Mouse (Mus musculus) B cell, adult 2 months (primary cell): ENCODE results near the gene Gdf9.
"Not testable (repeated sequence)": the region's sequence is repeated elsewhere in the genome, so short reads cannot be mapped to it uniquely, and the experiment has no call there.

ENCODE experiments used
- DNase-seq, 2 experiments: peaks; one replicate each; pipeline ENCODE4 v3.0.0; 2022

The Gdf9 gene

DNA sequence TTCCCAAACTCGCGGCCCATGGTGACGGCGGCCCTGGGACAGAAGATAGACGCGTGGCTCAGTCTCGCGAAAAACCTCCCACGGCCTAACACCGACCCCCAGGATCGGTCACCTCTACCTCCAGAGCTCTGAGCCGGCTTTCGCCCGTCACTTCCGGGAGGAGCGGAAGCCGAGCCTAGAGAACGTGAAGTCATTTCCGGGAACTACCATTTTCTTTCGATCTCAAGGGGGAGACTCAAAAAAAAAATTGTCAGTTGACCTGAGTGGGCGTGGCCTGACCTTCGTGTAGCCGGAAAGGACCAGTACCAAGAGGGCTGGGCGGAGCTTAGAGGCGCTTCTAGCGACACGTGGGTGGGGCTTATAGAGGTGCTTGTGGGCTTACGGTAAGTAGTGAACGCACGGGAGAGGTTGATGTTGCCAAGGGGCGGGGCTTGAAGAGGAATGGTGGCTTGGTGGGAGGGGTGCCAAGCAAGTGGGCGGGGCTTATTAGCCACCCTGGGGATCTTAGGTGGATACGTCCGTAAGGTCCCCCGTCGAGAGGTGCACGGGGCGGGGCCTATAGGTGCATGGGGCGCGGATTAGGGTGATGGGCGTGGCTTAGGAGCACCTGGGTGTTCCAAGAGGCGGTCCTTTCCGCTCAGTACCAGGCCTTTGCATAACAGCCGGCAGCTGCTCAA is at the start of gene Gdf9, which contains the start of gene Uqcrq:
Gene Gdf9, plus strand, starts transcription at position 354 of the 677 bp plus-strand sequence.
Gene Uqcrq, minus strand, starts transcription at position 162 of the 677 bp plus-strand sequence.
- DNase-seq, result peak; percentile 99 to 100

DNA sequence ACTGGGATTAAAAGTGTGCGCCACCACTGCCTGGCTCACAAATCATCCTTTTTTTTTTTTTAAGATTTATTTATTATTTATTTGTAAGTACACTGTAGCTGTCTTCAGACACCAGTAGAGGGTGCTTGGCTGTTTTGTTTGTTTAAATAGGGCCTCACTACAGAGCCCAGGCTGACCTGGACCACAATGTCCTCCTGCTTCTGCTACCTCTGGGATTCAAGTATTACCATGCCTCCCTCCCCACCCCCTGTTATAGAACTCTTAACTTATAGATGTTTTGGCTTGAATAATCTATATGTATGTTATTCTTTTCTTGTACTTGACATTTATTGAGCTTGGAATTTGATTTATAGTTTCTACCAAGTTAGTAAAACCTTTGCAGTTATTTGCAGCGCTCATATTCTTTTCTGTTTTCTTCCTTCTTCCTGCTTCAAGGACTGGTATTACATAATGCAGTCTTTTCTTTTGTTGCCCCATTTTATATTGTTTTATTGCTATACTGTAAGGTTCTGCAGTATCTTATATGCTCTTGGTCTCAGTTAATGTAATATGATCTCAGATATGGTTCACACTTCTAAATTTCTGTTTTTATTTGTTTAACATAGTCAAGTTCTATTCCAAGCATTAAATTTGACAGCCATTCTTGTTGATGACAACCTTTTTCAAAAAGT is 46.9 kb upstream of the Gdf9 start:
- DNase-seq, result no peak

DNA sequence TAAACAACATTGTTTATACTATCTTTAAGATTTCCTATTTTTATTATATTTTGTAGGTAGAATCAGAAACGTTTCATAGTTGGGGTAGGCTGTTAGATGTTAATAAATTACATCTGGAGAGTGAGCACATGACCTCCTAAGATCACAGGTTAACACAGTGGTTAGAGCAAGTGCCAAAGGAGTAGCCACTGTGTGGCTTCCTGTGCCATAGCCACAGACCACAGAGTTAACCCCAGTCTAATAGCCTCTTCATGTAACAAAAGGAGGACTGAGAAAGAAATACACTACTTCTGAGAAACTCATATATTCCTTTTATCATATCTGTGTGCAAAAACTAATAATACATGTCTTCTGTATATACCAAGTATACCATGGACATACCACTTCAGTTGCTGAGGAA is 37.0 kb upstream of the Gdf9 start:
- DNase-seq, result no peak

DNA sequence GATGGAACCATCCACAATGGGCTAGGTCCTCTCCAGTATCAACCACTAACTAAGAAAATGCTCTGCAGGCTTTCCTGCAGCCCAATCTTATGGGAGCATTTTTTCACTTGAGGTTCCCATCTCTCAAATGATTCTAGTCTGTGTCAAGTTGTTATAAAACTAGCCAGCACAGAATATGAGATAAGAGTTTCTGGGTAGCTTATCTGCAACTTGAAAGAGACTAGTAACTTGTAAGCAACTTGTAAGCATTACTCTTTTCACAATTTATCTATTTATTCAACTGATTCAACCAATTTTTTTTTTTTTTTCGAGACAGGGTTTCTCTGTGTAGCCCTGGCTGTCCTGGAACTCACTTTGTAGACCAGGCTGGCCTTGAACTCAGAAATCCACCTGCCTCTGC is 27.2 kb upstream of the Gdf9 start:
- no peak for DNase-seq

- DNase-seq, result peak in 1 of 2 experiments; percentile 18
Measured at GRCm38 (mm10) chr11:53411738-53412137, 19.1 kb upstream of the Gdf9 start.

- no peak for DNase-seq
Measured at GRCm38 (mm10) chr11:53413871-53414270, 17.0 kb upstream of the Gdf9 start.

DNA sequence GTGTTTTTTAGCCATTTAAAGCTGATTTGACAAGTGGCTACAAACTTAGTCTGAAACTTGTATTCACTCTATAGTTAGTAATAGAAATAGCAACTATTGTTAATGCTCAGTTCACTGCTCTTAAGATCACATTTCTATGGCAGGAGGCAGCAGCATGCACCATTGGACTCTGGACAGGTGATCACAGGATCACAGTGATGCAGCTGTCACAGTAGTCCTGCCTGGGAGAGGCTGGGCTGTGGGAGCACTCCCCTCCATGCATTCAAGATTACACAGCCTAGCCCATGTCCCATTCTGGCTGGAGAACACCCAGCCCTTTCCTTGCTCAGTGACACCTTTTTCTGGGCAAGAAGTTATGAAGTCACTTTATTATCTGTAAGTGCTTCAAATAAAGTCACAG is 12.8 kb upstream of the Gdf9 start:
- no peak for DNase-seq

GRCm38 (mm10) chr11:53423036-53423435 is 7.8 kb upstream of the Gdf9 start, which contains the start of gene Leap2:
Gene Leap2, minus strand, starts transcription at chr11:53423170.
- DNase-seq, result no peak

- DNase-seq, result no peak
Measured at GRCm38 (mm10) chr11:53424826-53425225, 6.0 kb upstream of the Gdf9 start.

DNA sequence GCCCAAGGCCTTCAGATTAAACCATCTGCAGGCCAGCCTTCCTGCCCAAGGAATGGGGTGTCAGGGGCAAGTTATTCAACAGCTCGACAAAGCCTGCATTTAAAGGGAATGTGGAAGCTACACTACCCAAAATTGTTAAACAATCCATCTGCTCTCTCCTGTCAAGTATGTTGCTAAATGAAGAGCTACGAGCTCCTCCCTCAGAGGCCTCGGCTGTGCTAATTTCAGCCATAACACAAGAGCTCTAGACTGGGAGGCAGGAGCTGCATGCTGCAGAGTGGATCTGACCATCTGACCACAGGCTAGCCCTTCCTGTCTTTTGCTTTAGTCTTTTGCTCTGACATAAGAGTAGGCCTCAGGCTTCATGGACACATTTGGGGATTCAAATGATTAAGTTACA is 5.6 kb upstream of the Gdf9 start:
- DNase-seq, result no peak

GRCm38 (mm10) chr11:53425711-53426255 is 5.0 kb upstream of the Gdf9 start:
- no peak for DNase-seq

- DNase-seq, result not testable (repeated sequence)
Measured at GRCm38 (mm10) chr11:53426914-53427313, 3.9 kb upstream of the Gdf9 start.

DNA sequence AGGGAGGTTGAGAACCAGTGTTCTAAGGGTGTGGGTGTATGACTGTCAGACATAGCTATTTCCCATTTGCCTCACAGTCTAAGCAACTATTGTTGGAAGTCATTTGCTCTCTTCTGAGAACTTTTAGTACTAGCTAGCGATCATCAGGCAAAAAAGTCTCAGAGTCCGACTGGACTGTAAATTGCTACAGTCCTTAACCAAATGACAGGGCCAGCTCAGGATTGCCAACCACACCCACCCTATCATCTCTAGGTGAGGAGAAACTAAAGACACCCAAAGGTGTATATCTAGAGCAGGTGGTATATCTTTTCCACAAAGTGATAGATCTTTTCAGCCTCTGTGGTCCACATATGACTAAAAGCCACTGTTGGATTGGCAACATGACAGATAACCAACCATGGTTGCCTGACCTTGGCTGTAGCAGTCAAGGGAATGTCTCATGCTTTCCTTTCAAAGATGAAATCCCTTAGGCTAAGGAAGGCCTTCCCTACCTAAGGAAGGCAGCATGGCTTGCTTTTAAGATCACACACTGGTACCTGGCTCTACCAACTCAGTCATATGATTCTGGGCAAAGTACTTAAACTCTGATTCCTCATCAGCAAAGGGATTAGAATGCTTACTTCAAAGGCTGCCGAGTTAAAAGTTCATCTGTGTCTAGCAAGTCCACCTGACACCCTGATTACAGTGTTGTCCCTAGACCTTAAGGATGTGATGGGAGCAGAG is 2.7 kb upstream of the Gdf9 start:
- DNase-seq, result no peak

GRCm38 (mm10) chr11:53428716-53429057 is 2.1 kb upstream of the Gdf9 start:
- DNase-seq, result no peak

DNA sequence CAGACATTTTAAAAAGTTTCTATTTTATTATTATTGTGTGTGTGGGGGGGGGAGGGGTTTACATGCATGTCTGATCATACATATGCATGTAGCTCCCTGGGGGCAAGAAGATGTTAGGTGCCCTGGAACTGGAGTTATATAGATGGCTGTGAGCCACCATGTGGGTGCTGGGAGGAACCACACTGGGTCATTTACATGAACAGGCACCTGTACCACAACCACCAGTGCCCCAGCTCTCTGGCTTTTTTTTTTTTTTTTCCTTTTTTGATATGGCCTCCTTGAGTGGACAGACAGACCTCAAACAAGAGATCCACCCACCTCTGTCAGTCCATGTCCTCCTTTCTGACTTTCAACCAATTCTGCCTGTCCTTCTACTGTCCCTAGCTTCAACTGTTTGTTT is 1.6 kb upstream of the Gdf9 start:
- peak in 1 of 2 experiments; percentile 14 for DNase-seq

DNA sequence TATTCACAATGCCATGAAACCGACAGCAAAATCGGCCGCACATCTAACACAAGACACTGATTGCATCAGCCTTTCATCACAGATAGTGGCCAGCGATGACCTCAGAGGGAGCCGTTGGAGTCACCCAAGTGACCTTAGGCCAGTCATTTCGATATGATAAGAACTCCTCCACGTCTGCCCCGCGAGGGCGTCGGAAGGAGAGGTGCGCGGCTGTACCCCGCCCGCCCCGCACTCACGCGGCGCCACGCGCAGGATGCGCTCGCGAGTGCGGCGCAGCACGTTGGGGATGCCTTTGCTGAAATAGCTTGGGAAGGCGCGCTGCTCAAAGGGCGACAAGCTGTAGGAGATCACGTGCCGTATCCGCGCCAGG is 538 bp upstream of the Gdf9 start:
- no peak for DNase-seq

DNA sequence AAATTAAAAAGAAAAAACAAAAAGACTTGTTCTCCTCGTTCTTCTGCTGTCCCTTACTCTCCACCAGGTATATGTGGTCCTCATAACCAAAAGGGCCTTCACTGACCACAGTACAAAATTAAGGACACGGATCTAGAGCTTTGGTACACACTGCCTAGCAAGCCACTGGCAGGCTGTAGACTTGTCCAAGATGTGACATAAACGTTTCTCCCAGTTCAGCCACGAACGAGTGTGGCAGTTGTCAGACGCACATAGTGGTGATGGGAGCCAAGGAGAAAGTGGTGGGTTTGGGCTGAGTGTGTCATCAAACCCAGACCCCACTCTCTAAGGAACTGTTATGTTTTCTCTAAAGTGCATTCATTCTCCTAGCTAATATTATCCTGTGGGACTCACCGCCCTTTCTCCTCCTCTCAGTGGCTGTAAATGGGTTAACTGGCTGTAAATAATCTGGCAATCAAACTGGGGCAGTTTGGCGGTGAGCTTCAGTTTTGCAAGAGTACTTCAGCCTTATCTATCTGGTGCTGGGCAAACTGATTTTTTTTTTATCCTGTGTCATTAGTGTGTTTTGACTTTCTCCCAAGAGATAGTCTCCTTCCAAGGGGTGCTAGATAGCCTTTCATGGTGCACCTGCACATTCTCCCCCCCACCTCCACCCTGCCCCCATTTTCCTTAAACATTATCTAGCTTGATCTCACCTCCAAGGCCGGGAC is 679 bp downstream of the Gdf9 start:
- no peak for DNase-seq

GRCm38 (mm10) chr11:53433057-53433456 is 2.2 kb downstream of the Gdf9 start:
- DNase-seq, result no peak

DNA sequence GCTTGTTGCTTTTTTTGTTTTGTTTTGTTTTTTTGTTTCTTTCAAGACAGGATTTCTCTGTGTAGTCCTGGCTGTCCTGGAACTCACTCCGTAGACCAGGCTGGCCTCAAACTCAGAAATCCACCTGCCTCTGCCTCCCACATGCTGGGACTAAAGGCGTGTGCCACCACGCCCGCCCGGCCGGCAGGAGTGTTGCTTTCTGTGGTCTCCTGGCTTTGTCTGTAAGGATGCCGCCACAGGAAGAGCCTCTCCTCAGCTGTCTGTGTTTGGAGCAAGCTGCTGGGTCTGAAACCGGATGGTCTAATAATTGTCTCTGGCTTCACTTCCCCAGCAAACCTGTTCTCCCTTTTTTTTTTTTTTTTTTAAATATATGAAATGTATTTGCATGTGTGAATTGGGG is 4.7 kb downstream of the Gdf9 start:
- no peak for DNase-seq

DNA sequence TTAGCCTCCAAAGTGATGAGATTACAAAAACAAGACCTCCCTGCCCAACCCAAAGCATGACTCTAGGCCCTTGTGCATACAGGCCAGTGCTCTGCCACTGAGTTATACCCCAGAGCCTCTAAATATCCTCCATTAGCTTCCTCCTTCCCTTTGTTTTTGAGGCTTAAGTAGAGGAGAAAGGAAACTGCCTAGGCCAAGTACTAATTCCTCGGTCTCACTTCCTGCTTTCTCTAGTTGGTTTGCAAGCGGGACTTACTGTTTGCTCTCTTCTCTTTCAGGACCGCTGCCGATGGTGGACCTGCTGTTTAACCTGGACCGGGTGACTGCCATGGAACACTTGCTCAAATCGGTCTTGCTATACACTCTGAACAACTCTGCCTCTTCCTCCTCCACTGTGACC is 5.5 kb downstream of the Gdf9 start:
- no peak for DNase-seq

- no peak for DNase-seq
Measured at GRCm38 (mm10) chr11:53441921-53442320, 11.1 kb downstream of the Gdf9 start.

DNA sequence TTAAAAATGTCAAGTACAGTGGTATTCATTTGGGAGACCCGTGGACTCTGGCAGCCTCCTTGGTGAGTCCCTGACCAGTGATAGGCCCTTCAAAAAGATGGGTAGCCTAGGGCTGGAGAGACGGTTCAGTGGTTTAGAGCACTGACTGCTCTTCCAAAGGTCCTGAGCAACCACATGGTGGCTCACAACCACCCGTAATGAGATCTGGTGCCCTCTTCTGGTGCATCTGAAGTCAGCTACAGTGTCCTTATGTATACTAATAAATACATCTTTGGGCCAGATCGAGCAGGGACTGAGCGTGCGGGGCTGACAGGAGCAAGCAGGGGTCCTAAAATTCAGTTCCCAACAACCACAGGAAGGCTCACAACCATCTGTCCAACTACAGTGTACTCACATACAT is 13.0 kb downstream of the Gdf9 start:
- DNase-seq, result peak; percentile 42 to 54

- DNase-seq, result no peak
Measured at GRCm38 (mm10) chr11:53445562-53445961, 14.7 kb downstream of the Gdf9 start.
